Mouse (Mus musculus): Measurements from ENCODE around the gene Gstm1. TPM values are rescaled to one million over a fixed set of nuclear protein-coding genes. Genes with fewer than 3 reads are reported as not detected.
A peak's percentile ranks its signal among the peaks of the same experiment; 100 is the strongest.

Gene Gstm1
- 92.7 and 96.3 TPM in 2 replicates for polyA plus RNA-seq (2015; fragmentation: Nextera tagmentation; extraction: Ambion mirVana)

DNA sequence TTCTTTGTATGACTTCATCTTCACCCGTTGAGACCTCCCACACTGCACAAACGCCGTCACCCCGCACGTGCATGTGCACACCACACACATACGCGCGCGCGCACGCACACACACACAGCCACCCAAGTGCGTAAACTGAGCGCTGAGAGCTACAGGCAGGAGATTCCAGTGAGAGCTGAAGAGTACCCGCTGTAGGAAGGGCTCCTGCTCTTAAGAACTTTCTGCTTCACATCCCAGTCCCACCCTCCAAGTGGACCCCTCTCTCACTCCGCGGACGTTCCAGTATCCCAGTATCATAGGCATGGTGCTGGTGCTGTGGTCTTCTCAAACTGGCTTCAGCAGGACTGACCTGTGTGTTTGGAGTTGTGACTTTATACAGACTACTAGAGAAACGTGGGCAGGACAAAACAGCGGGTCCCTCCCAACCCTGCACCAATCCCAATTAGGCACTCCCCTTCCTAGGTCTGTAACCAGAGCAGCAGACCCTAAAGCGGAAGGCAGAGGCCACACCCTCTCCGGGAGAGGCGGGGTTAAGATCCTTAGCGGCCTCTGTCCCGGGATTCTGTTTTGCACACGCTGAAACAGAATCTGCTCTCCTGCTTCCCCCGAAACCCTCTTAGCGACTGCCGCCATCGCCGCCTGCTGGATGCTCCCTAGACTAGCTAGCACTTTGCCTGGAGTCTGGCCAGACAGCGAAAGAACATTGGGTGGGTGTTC lies at the start of gene Gstm1:
Gene Gstm1, minus strand, starts transcription at position 501 of the 717 bp plus-strand sequence.
- peak; percentile 92 for ATAC-seq
- under 1% methylated on average over 31 of the region's 31 CpGs for WGBS
- Histone ChIP-seq H3K9me3 (ENCODE audit: control insufficient read depth) (no peaks in the 10 kb centered on the region), H3K4me3 (ENCODE audit: low read depth, low read length) (peak within 1 kb of the TSS; percentile 43), H3K27me3 (replicated peaks; ENCODE audit: control insufficient read depth, insufficient read depth, low read length) (no peaks in the 10 kb centered on the region), H3K36me3 (ENCODE audit: control insufficient read depth, insufficient read depth) (no peaks in the 10 kb centered on the region), H3K9ac (ENCODE audit: low read depth, low read length) (peak within 1 kb of the TSS; percentile 50), H3K4me1 (replicated peaks; ENCODE audit: control insufficient read depth, insufficient read depth, low read length) (0 out of 2 replicates have a peak, but pooled peaks cover 5% of the 10 kb centered on the region), H3K27ac (ENCODE audit: low read depth, low read length) (peak within 1 kb of the TSS; percentile 87), H3K4me2 (replicated peaks; ENCODE audit: low read depth) (peak within 1 kb of the TSS; percentile 79)
- peak; percentile 96 for TF ChIP-seq CTCF (IDR thresholded peaks at IDR 0.05; ENCODE audit: low read depth)

DNA sequence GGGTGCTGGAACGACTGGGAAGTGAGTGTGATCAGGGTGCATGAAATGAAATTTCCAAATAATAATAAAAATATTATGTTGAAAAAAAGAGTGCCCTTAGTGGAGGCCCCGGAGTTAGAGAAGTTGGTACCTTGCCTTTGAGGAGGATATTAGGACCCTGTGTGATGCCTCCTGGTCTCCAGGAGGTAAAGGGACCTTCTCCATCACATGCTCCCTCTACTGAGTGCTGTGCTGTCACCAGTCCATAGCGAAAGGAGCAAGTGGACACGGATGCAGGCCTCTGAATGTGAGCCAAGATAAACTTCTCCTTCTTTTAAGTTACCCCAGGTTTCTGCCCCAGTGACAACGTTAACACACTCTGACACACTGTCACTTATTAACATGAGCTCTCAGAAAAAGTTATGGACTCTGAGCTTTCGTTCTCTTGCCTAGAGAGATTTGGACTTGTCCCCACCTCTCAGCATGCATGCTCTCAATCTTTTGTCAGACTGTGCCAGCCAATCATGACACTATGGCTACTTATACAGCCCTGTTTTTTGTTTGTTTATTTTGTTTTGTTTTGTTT lies 49.7 kb upstream of the Gstm1 start:
- no peaks in the 10 kb centered on the region for H3K9me3 ChIP-seq (ENCODE audit: control insufficient read depth)
- no peak overlapping the region for H3K9ac ChIP-seq (ENCODE audit: low read depth, low read length)
- no peaks in the 10 kb centered on the region for H3K27me3 ChIP-seq (replicated peaks; ENCODE audit: control insufficient read depth, insufficient read depth, low read length)
- ATAC-seq, result peak; percentile 50
- no peaks in the 10 kb centered on the region for H3K4me1 ChIP-seq (replicated peaks; ENCODE audit: control insufficient read depth, insufficient read depth, low read length)
- WGBS, result 40% methylated on average over 6 of the region's 6 CpGs
- no peak overlapping the region for H3K4me3 ChIP-seq (ENCODE audit: low read depth, low read length)
- H3K27ac ChIP-seq (ENCODE audit: low read depth, low read length), result 0 out of 2 replicates have a peak overlapping the region, but pooled peaks have one; percentile 28
- no peak overlapping the region for H3K4me2 ChIP-seq (replicated peaks; ENCODE audit: low read depth)
- H3K36me3 ChIP-seq (ENCODE audit: control insufficient read depth, insufficient read depth), result no peaks in the 10 kb centered on the region
- no peak for TF ChIP-seq CTCF (IDR thresholded peaks at IDR 0.05; ENCODE audit: low read depth)

DNA sequence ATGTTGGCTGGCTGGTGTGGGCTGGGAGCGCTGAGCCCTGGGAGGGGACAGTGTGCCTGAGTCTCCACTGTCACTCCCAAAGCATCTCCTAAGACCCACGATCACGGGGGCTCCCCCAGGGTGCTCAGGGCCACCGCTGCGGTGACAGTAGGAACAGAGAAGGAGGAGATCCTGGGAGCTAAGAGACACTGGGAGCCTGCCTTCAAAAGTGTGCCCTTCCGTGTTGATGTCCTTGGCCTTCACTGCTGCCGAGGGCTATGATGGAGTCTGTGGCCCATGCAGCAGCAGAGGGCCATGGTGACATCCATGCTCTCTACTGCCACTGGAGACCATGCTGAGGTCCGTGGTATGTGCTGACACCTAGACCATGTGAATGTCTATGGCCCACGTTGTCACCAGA lies 47.8 kb upstream of the Gstm1 start:
- H3K4me3 ChIP-seq (ENCODE audit: low read depth, low read length), result no peak overlapping the region
- WGBS, result 74% methylated on average over 9 of the region's 9 CpGs
- no peaks in the 10 kb centered on the region for H3K36me3 ChIP-seq (ENCODE audit: control insufficient read depth, insufficient read depth)
- TF ChIP-seq CTCF (IDR thresholded peaks at IDR 0.05; ENCODE audit: low read depth), result no peak
- no peak for ATAC-seq
- no peak overlapping the region for H3K9ac ChIP-seq (ENCODE audit: low read depth, low read length)
- no peak overlapping the region for H3K4me2 ChIP-seq (replicated peaks; ENCODE audit: low read depth)
- H3K4me1 ChIP-seq (replicated peaks; ENCODE audit: control insufficient read depth, insufficient read depth, low read length), result no peaks in the 10 kb centered on the region
- H3K27ac ChIP-seq (ENCODE audit: low read depth, low read length), result no peak overlapping the region
- H3K27me3 ChIP-seq (replicated peaks; ENCODE audit: control insufficient read depth, insufficient read depth, low read length), result no peaks in the 10 kb centered on the region
- H3K9me3 ChIP-seq (ENCODE audit: control insufficient read depth), result no peaks in the 10 kb centered on the region

DNA sequence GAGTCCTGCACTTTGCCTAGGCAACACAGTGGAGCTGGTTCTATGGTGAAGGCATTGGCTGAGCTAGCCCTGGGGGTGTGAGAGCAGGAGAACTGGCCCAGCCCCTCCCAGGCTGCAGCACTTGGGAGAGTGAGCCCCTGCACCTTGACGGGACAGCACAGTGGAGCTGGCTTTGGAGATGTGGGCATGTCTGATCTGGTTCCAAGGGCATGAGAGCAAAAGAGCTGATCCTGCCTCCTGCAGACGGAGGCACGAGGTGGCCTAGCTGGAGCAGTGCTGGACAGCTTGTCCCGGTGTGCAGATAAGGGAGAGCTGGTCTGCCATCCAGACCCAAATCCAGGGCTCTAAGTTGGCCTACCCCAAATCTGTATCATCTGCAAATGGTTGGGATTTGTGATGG lies 46.9 kb upstream of the Gstm1 start:
- ATAC-seq, result no peak
- no peak overlapping the region for H3K27ac ChIP-seq (ENCODE audit: low read depth, low read length)
- H3K4me3 ChIP-seq (ENCODE audit: low read depth, low read length), result no peak overlapping the region
- no peak overlapping the region for H3K9ac ChIP-seq (ENCODE audit: low read depth, low read length)
- H3K36me3 ChIP-seq (ENCODE audit: control insufficient read depth, insufficient read depth), result no peaks in the 10 kb centered on the region
- 65% methylated on average over 4 of the region's 4 CpGs for WGBS
- H3K4me2 ChIP-seq (replicated peaks; ENCODE audit: low read depth), result no peak overlapping the region
- H3K4me1 ChIP-seq (replicated peaks; ENCODE audit: control insufficient read depth, insufficient read depth, low read length), result no peaks in the 10 kb centered on the region
- no peaks in the 10 kb centered on the region for H3K27me3 ChIP-seq (replicated peaks; ENCODE audit: control insufficient read depth, insufficient read depth, low read length)
- no peak for TF ChIP-seq CTCF (IDR thresholded peaks at IDR 0.05; ENCODE audit: low read depth)
- no peaks in the 10 kb centered on the region for H3K9me3 ChIP-seq (ENCODE audit: control insufficient read depth)

DNA sequence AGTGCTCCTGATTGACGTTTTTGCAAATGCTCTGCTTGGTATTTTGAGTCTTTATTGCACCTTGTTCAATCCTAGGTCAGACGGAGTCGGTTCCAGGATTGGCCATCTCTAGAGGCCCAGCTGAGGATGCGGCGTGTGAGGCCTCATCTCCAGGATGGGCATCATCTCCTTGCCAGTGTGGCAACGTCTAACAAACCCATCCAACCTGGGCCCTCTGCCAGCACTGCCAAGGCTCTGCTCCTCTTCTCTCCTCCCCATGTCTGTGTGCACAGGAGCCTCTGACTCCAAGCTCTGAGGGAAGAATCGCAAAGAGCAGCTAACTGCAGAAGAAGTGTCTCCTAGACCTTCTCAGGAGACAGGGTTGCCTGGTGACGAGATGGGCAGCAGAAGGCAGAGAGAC lies 44.9 kb upstream of the Gstm1 start:
- H3K36me3 ChIP-seq (ENCODE audit: control insufficient read depth, insufficient read depth), result no peaks in the 10 kb centered on the region

DNA sequence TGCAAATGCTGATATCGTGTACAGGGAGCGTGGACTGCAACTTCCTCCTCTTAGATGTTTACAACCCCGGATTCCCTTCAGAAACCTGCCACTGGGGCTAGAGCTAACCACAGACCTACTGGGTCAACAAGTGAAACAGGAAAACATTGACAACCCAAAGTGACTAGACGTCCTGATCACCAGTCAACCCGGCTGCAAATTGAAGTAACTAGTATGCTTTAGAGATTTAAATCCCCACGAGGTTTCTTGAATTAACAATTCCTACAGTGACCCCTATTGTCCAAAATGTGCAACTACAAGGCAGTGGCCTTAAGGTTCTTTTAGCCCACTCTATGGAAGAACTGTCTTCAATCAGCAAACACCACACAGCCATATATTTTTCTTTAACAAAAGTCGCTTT lies 43.6 kb upstream of the Gstm1 start:
- H3K9ac ChIP-seq (ENCODE audit: low read depth, low read length), result no peak overlapping the region
- H3K4me2 ChIP-seq (replicated peaks; ENCODE audit: low read depth), result peak overlapping the region; percentile 51
- 8% methylated on average over 7 of the region's 7 CpGs for WGBS
- H3K4me1 ChIP-seq (replicated peaks; ENCODE audit: control insufficient read depth, insufficient read depth, low read length), result no peaks in the 10 kb centered on the region
- no peaks in the 10 kb centered on the region for H3K36me3 ChIP-seq (ENCODE audit: control insufficient read depth, insufficient read depth)
- H3K27me3 ChIP-seq (replicated peaks; ENCODE audit: control insufficient read depth, insufficient read depth, low read length), result no peaks in the 10 kb centered on the region
- H3K27ac ChIP-seq (ENCODE audit: low read depth, low read length), result no peak overlapping the region
- no peak for ATAC-seq
- H3K4me3 ChIP-seq (ENCODE audit: low read depth, low read length), result no peak overlapping the region
- H3K9me3 ChIP-seq (ENCODE audit: control insufficient read depth), result no peaks in the 10 kb centered on the region
- TF ChIP-seq CTCF (IDR thresholded peaks at IDR 0.05; ENCODE audit: low read depth), result peak; percentile 80

More for the DNA sequence above, 44.9 kb upstream of the Gstm1 start:
- H3K4me2 ChIP-seq (replicated peaks; ENCODE audit: low read depth), result no peak overlapping the region
- WGBS, result 88% methylated on average over 8 of the region's 8 CpGs
- TF ChIP-seq CTCF (IDR thresholded peaks at IDR 0.05; ENCODE audit: low read depth), result no peak
- H3K9me3 ChIP-seq (ENCODE audit: control insufficient read depth), result no peaks in the 10 kb centered on the region
- no peaks in the 10 kb centered on the region for H3K4me1 ChIP-seq (replicated peaks; ENCODE audit: control insufficient read depth, insufficient read depth, low read length)
- no peak overlapping the region for H3K27ac ChIP-seq (ENCODE audit: low read depth, low read length)
- no peak for ATAC-seq
- H3K9ac ChIP-seq (ENCODE audit: low read depth, low read length), result no peak overlapping the region
- H3K27me3 ChIP-seq (replicated peaks; ENCODE audit: control insufficient read depth, insufficient read depth, low read length), result no peaks in the 10 kb centered on the region
- no peak overlapping the region for H3K4me3 ChIP-seq (ENCODE audit: low read depth, low read length)

Measured in intestine, postnatal 0 days (tissue).